Mouse (Mus musculus) c-Kit-negative CD71-positive TER-119-positive erythroid progenitor cells, embryonic 14.5 days (primary cell): ENCODE measurements around the gene Fgfr2.

Experiments used
- DNase-seq: peaks from one replicate; pipeline ENCODE4 v3.0.0-alpha.2; 2013; ENCODE audit warnings: low read depth, low spot score

The Fgfr2 gene

DNA sequence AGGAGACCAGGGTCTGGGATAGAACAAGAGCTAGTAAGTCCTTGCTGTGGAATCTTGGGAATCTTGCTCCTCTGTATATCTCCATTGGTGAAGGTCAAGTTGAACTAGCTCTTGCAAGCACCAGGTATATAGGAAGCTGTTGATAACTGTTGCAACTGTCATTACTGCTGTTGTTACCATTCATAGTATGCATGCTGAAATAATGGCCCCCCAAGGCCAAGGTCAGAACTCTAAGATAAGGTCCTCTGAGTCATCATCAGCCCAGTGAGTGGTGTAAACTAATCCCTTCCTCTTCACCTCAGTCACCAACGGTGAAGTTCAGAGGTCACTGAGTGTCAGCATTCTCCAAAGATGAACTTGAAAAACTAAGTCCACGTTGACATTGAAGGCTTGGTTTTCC lies 710.6 kb downstream of the Fgfr2 start:
- DNase-seq = no peak

DNA sequence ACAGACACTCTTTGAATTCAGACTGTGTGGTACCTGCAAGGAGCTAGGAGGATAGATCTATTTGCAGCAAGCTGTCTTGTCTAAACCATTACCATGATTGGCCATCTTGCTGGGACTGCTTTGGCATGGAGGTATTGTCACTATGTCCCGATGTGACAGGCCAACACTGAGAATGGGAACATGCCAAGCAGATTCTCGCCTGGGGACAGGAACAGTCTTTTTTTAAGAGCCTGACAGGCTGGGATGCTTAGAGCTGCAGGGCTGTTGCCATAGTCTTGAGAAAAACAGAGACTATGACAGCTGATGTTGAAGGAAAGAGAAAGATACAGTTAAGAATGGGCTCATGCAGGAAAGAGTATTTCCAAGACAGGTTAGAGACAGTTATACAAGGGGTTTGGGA lies 711.4 kb downstream of the Fgfr2 start:
- DNase-seq = no peak

DNA sequence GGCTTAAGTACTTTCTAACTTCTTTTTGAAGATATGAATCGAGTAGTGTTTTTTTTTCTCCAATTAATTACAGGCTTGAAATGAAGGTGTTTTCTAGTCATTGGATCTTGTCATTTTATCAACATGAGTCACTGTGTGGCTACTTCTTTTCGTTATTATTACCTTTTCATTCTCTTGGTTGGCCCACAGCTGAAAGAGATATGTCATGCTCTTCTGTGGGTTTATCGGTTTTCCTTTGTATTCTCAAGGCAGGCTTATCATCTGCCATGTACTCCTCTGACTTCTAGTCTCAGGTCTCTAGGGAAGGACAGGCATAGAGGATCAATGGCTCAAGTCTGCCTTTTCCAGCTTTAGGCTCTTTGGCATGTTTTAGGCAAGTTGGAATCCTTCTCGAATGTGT lies 712.2 kb downstream of the Fgfr2 start:
- DNase-seq = no peak

DNA sequence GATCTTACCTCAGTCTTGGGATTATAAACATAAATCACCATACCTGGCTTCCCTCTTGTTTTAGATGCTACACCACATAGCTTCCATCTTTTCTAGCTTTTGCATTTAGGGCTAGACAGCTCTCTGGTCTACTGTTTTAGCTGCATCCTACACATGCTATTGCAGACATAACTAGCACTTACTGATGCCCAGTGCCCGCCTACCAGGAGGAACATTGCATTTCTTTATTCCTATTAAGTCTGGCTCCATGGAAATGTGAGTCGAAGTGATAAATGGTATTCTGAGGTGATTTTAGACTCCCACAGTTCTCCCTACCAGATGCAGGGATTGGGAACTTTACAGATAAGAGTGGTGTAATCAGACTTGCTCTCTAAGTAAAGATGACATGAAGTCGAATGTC lies 713.3 kb downstream of the Fgfr2 start:
- no peak for DNase-seq

DNA sequence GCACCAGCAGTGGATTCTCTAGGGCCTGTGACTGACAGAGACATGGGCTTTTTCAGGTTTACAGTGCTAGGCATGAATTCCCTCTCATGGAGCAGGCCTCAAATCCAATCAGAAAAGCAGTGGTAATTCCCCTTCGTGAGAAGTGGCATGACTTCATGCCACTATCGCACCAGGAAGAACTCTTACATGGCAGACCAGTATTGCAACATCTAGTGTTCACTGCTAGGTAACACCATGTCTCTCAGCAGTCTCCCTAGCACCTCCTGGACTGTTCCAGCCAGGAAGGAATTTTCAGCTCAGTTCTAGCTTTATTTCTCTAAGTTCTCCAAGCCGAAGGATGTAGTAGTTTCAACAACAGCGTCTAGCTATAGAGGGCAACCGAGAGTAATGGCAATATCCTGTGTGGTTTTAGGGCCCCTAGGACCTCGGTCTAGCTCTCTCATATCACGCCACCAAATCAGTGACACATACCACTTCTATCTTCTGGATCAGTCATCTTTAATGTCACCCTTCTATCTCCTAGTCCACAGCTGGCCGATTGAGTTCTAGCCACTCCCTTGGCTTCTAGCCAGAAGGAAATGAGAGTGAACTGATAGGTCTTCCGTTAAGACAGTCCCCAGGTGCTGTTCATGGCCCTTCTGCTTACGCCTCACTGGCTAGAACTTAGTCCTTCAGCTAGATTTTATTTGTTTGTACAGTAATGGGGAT lies 720.6 kb downstream of the Fgfr2 start:
- no peak for DNase-seq

DNA sequence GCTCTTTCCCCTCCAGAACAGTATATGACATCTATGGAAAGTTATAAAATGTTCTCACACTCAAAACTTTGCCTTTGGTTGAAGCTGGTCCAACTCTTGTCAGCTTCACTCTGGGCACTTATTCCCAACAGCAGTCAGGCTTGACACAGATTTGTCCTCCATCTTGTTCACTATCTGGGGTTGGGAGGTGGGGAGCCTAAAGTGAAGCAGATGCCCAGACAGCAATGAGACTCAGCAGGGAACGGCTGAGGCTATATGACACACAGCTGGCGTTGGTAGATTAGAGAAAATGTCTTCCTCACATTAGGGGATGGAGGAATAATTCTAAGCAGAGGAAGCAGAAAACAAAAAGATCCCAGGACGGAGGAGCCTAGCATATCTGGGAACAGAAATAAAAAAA lies 724.7 kb downstream of the Fgfr2 start:
- no peak for DNase-seq

DNA sequence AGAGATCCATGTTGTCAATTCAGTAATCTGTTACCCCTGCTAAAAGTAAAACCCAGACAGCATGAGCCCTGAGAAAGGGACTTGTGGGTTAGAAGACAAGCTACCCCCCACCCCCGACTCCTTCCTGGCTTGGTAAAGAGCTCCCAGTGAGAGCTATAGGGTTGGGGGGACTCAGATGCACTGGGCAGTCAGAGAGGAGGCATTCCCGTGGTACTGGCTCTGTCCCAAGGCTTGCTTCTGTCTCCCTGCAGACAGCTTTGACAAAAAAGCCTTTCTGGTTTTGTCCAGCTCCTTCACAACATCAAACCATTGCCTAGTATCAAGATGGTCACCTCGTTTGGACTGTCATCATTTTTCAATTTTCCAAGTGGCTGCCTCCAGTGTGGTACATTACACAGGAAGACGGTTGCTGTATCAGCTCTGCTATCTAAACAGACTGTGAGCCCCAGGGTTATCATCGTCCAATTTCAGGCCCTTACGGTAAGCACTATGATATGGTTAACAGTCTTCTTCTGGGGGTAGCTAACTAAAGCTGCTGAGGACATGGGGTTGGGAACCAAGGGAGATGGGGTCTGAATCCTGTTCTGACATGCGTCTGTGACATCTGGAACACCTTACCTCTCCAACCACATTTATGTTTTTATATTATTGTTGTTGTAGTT lies 726.4 kb downstream of the Fgfr2 start:
- DNase-seq = no peak

DNA sequence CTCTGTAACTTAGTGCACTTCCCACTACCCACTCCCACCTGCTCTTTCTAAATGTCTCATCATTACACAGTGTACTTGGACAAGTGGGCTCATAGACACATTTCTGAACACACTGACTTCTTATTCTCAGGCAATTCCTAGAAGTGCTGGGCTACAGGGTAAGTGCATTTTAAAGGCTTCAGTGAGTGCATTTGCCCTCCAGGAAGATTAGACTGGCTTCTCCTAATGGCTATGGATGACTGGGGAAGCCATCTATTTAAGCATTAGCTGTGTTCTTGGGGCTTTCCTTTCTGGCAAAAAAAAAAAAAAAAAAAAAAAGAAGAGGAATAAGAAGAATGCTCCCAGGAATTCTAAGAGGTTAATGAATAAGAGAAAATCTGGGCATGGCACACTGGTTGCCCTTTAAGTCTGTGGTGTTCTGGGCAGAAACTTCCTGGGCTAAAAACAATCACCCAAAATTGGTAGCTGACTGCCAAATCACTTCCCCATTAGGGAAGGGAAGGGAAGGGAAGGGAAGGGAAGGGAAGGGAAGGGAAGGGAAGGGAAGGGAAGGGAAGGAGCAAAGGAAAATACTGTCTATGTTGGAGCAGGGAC lies 729.5 kb downstream of the Fgfr2 start:
- no peak for DNase-seq

DNA sequence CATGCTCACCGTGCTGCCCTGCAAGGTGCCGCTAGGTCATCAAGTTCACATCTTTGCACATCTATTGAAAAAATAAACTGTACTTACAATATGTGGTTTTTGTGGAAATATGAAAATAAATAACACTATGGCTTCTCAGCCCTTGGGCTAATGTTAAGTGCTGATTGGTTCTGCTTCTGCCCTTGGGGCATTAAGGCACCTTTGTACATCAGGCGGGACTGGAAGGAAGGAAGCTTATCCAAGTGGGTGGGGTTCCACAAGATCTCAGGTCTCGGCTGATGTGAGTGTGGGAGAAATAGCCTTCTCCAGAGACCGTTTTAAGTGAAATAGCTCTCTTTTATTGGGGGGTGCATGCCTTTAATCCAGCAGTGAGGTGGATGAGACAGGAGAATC lies 730.1 kb downstream of the Fgfr2 start:
- DNase-seq = no peak

DNA sequence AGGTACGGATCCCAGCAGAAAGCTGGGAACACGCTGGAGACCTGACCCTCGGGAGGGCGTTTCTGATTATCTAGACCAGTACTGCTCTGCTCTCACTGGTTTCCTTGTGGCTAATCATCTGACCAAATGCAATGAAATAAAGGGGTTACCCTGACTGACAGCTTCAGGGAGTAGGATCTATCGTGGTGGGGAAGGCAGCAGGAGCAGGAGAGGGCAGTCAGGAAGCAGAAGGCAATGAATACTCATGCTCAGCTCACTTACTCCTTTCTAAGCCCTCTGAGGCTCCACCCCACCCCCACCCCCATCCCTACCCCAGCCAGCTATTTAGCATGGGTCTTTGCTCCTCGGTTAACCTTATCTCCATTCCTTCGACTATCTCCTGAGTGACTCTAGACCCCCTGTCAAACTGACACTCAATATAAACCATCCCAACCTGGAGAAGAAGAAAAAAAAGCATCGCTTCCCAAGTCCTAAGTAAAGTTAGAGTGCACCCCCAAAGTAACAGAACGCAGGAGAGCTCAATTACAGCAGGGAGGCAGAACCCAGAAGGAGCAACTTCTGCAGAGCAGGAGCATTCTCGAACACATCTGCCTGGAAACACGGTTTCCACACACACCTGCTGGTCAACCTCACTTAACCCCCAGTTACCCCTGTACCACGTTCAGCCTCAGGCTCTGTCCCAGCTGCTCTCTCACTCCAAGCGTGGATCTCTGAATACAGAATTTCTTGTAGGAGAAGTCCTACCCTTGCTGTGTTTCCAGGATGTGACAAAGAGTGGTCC lies 730.7 kb downstream of the Fgfr2 start:
- no peak for DNase-seq

DNA sequence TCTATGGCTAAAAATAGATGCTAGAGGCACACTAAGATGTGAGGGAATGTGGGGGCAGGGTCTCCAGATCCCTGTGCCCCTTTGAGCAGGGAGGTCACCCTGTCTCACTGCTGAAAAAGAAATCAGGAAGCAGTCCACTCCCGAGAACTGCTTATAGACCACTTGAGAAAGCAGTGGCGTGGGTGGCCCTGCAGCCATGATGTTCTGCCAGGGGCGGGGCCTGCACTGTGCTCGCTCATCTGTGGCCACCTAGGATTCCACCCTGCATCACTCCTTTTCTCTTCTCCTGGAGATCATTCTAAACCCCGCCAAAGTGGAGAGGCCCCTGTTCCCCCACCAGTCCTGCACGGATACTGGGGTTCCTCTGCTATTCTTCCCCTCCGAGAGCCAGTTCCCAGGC lies 733.7 kb downstream of the Fgfr2 start:
- DNase-seq = no peak

DNA sequence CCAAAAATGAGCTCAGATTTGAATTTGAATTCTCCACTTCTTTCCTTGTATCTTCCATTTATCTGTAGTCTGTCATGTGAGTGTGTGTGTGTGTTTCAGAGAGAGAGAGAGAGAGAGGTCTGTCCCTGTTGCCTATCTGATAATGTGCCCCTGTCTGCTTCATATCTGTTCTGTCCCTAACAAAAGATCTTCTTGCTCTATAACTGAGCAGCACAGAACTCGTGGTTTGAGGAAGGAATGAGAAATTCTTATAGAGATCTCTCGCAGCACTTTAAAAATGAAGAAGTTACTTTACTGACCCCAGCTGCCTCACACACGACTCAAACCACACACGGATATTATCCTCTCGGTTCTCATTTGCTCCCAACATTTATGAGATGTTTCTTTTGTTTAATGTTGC lies 735.6 kb downstream of the Fgfr2 start:
- DNase-seq = no peak

DNA sequence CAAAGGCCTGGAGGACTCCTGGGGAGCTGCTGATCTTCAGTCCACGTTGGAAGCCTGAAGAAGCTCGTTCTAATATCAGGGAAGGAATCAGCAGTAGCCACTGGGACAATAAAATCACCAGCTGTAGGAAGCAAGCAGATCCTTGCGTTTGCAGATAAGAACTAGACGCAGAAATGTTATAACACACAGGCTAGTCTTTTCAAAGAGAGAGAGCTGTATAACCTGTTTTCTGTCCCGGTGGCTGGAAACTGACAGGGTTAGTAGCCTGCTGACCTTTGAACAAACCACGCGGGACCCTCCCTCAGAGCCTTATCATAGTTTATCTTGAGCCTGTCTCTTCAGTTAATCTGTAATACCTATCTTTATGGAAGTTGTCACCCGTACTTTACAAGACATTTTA lies 736.8 kb downstream of the Fgfr2 start:
- no peak for DNase-seq

DNA sequence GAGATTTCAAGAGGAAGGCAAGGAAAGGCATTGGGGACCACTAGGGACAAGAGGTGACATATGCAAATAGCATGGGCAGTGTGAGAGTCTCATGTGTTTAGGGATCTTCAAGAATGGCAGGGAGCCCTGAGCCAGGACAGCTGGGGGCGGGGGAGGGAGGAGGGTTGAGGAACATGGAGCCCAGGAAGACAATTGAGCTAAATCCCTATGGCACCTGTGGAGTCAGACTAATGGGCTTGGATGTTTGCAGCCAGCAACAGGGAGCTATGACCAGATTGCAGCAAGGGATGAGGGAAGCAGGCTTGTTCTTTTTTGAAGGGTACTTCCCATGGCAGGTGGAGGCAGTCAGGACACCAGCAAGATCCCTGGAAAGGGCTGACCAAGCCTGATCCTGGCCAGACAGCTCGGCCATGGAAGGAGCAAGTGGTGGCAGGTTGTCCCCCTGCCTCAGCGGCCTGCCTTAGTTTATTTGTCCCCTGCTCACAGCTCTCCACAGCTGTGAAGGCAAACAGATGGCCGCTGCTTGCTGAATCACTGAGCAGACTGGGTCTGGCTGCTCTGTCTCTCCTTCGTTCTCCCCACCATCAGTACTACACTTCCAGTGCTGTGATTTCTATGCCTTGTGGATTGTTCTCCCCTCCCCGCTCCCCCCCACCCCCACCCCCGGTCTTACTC lies 737.6 kb downstream of the Fgfr2 start:
- no peak for DNase-seq

DNA sequence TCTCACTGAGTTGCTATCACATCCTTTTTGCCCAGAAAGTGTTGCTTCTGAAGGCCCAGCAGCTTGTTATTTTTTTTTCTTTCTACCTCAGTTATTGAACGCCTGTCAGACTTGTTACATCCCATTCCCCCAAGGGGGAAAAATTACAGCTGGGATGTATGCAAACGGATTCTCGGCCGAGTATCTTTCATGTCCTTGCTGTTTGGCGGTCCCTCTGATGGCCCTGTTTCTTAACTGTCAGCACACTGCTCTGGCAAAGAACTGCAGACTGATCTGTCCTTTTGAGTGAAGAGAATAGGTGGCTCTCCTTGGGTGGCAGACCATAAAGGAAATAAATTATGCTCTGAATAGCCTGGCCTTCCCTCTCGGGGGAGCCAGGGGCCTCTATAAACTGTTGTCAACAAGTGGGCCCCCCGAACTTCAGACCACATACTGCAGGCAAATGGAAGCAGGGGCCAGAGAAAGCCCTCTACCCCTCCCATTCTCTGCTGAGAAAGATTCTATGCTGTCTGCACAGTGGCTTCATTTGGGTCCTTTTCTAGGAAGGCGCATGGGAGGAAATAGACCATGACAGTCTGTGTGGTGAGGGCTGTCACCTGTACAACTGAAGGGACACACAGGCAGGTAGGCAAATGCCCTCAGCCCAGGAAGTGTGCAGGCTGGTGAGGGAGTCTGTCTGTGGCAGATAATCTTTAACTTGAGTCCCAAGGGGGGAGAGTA lies 738.3 kb downstream of the Fgfr2 start:
- DNase-seq = no peak

DNA sequence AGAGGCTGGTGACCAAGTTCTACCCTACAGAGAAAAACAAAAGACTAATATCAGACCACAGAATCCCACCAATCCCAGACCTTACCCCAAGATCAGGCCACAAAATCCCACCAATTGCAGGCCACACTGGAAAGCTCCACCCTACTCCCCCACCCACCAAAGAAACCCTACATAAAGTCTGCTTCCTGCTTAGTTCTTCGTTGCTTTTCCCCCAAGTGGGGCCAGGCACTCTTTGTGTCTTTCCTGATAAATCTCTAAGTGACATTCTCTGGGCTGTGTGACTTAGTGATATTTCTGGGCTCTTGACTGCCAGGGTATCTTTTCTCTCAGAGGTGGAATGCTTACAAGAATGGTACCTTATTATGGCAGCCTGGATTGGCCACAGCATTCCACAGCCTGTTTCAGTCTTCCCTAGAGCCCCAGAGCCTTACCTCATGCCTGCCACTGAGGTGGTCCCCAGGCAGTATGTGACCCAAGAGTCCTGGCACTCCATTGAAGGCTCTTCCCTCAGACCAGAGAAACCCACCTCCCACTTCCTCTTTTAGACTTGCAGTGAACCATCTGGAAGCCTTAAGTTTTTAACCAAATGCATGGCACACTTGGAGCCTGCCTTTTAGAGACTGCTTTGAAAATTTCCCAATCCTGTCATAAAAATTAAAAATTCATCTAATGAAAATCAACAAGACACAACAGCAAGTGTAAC lies 742.4 kb downstream of the Fgfr2 start:
- no peak for DNase-seq

DNA sequence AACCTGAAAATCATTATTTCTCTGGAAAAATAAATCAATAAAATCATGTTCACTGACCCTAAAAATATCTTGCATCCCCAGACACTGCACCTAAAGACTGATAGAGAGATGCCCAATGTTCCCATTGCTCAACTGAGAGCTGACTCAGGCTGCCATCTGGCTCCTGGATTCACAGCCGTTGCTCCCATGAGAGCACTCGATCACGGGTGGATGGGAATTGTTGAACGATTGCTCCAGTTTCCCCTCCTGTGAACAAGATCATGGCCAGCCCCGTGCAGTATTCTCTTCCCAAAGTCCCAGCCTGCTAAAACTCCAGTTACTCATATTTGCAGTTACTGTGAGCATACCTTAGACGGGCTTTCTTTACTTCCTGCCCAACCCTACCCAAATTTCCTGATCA lies 745.2 kb downstream of the Fgfr2 start:
- DNase-seq = no peak

DNA sequence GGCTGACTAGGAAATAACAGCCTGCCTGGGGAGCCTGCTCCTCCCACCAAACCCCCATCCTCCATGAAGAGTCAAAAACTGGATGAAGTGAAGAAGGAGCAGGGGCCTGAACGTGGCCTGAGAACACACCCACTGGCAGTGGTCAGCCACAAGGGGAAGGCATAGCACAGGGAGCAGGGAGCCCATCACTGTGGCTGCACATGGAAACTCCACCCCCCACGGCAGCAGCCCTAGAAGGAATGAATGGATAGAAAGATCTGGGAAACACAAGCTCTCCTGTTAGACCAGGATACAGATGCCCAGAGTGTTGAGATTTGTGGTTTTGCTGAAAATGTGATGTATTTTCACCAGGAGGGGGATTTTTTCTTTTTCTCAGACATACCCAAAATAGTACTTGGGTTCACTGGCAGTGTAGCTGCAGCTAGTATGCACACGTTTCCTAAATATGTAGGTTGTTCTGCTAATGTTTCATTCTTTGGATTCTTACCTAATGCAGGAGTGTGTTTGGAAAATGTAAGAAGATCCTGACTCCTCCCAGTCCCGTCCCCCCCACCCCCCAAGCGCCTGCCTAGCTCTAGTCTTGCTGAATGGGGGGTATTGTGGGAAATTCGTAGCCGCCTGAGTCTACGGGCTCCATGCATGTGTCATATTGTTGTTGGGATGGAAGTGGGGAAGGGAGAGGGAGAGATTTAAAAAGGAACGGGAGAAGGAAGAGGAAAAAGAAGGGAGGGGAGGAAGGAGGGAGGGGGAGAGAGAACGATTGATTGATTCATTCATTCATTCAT lies 749.4 kb downstream of the Fgfr2 start:
- no peak for DNase-seq

DNA sequence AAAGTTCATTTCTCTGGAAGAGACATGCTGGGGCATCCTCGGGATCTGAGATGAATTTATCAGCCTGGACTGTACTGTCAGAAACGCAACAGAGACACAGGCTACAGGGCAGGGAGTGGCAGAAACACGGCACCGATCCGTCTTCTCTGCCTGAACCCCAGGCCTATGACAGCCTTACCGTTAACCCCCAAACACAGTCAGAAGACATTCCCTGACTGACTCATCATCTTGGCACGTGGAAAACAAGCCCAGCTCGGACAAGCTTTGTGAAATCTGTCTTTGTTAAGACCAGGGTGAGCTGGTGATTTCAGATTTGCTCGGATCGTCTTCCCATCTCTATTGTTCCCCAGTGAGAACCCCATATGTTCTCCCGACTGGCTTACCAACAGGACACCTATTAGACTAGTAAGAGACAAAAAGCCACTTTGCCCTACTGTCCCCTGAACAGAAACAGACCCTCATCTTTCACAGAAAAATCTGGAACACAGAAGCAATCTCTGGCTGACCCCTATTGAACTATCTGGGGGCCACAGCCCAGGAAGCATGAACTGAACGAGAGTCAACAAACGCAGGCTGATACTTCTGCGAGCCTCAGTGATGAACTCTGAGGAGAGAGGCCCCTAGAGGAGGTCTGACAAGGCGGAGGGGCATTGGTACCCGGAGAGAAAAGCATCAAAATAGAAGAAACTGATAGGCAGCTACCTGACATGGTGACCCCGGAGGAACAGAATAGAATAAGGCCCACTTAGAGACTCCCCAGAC lies 750.2 kb downstream of the Fgfr2 start:
- no peak for DNase-seq
